Mouse (Mus musculus) lung, postnatal 25 days (tissue): ENCODE results near the gene Fam110a.

Source experiments
- DNase-seq: peaks from one replicate; pipeline ENCODE4 v3.0.0; 2022; ENCODE audit warnings: low spot score

The Fam110a gene

GRCm38 (mm10) chr2:151970191-151971172 is 9.5 kb downstream of the Fam110a start:
- peak; percentile 95 for DNase-seq

DNA sequence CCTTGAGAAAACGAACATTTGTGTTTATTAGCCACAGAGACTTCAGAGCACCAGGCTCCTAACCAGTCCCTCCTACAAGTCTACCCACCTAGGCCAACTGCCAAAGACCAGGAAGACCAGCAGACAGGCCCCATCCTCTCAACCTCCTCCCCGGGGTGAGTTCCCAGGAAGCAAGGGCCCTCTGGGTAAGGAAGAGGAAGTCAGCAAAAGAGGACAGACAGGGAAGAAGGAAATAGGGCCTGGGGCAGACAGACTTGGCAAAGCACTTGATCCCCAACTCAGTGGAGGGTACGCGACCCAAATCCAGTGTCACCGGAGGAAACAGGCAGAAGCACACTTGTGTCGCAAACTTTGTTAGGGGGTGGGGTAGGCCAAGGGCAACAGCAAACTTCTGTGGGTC is 10.6 kb downstream of the Fam110a start:
- no peak for DNase-seq

DNA sequence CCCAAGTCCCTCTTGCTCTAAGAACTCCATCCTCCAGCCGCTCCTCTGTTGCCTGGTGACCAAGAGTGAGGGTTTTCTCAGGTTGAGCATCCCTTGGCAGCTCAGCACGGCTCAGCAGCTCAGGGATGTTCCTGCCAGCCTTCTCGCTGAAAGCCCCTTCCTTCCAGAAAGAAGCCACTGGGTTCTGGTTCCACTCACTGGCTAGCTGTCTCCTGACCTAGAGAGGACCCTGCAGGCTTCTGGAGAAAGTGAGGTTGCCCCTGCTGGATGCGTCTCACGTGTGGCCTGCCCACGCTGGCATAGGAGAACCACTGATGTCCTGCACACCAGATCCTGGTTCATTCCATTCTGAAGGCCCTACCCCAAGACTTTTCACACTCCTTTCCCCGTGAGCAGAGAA is 11.0 kb downstream of the Fam110a start:
- DNase-seq, result no peak

GRCm38 (mm10) chr2:151968451-151968850 is 11.6 kb downstream of the Fam110a start:
- DNase-seq, result no peak

GRCm38 (mm10) chr2:151967792-151968191 is 12.2 kb downstream of the Fam110a start:
- DNase-seq, result no peak

GRCm38 (mm10) chr2:151967176-151967750 is 12.8 kb downstream of the Fam110a start:
- no peak for DNase-seq

GRCm38 (mm10) chr2:151964052-151964451 is 16.0 kb downstream of the Fam110a start:
- no peak for DNase-seq

DNA sequence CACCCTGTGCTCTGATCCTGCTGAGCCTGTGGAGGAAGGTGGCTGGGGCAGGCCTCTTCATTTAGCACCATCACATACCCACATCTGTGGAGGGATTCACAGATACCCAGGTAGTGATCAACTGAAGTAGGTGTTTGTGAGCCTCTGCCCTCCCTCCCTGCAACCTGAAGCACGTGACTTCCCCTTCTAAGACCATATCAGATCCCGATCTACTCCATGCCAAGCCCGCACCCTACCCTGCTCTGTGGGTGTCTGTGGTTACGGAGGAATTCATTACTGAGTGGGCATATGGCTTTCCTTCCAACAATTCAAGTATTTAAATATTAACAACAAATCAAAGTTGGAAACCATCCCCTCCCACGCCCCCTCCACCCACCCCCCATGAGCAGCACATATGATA is 16.7 kb downstream of the Fam110a start:
- no peak for DNase-seq

GRCm38 (mm10) chr2:151962474-151962873 is 17.5 kb downstream of the Fam110a start:
- peak; percentile 91 for DNase-seq

DNA sequence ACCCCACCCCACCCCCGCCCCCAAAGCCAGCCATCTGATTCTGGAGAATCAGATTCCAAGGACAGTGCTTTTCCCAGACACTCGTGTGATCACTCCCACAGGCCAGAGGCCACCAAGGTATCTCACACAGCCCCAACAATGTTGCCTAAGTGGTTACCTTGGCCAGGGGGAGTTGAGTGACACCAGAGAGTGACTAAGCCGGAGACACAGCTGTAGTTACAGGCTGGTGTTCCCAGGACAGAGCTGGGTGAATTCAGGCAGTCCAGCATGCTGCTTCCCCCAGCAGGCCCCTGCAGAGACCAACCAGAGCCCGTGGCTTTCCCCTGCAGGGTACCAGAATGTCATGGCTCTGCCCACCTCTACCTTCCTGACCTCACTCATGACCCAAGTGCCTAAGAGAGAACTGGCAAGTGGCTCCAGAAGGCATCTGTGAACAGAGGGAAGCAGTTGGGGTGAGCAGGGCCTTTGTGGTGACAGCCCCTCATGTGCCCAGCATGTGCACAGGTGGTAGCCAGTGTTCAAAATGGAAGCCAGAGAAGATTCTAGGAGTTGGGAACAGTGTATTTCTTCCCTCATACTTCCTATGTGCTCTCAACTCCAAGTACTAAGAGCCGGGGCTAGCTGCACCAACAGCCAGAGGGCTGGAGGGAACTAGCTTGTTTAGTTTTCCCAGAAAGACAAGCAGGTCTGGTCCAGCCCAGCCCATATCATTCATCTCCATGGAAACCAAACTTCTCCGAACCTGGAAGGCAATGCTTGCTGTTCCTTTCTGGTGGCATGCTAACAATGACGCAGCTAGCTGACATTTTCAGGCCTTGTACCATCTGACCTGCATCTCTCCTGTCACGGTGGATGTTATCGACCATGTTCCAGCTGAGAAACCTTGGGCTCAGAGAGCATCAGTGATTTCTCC is 18.5 kb downstream of the Fam110a start:
- peak; percentile 54 for DNase-seq

- peak; percentile 84 for DNase-seq
Observed at GRCm38 (mm10) chr2:151959274-151959673, 20.7 kb downstream of the Fam110a start.

DNA sequence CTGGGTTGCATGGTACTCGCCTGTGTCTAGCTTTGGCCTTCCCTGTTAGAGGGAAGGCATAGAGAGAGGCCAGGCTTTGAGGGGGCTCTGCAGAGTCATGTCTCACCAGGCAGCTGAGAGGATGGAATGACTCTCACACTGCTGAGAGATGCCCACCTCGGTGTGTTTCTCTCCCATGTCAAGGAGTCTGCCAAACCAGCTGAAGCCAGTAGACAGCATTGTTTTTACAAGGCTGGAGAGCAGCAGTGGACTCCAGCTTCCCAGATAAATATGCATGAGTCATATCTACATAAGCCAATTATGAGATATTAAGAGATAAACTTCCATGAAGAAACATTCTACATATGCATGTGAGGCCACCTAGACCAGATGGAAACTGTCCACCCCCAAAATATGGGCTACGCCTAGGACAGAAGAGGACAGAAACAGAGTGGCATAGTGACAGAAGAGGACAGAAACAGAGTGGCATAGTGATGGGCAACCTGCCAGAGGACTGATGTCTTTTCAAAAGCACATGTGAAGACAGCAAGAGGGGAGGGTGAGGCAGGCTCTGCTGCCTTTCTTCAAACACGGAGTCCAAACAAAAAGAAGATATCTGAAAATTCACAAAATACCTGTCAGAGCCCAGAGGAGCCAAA is 23.4 kb downstream of the Fam110a start:
- no peak for DNase-seq

- no peak for DNase-seq
Observed at GRCm38 (mm10) chr2:151953665-151954064, 26.4 kb downstream of the Fam110a start.

DNA sequence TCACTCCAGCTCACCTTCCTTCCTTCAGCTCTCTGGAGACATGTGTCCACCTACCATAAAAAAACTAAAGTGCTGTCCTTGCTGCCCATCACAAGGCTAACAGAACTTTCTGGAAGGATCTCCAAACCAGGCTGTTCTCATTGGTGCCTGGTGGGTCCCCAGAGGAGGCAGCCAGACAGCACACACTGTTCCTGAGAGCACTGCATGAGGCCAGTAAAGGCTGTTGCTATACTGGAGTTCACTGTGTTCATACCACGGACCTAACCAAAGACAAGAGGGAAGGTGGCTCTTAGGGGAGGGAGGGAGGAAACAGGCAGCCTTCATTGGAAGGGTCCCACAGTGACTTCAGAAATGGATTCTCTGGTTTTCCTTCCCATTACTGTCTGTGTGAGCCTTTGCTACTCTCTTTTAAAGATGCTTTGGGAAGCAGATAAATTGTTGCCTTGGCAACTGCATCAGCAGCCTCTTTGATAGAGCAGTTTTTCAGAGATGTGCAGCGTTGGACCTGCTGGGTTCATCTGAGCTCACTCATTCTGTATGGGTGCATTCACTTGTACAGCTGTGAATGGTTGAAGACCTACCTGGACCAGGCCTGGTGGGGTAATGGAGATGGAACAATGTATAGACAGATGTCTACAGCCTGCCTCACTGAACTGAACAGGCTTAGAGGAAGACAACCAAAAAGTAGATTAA is 30.8 kb downstream of the Fam110a start:
- no peak for DNase-seq

DNA sequence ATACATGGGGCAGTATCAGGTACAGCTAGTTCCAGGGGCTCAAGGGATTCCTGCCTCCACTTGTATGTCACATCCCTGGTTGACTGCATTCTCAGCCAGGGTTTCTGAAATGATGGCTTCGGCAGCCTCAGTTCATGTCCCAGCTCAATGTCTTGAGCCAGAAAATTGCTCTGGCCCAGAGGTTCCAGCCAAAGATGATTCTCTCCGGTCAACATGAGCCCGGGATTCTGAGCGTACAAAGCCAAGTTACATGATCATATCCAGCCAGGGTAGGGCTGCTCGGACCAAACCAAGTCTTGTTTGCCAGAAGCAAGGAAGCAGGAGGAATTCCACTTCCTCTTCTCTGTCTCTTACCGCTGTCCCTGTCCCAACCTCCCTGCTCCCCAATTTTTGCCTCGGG is 31.7 kb downstream of the Fam110a start:
- DNase-seq, result no peak

- DNase-seq, result no peak
Observed at GRCm38 (mm10) chr2:151947617-151948016, 32.4 kb downstream of the Fam110a start.

DNA sequence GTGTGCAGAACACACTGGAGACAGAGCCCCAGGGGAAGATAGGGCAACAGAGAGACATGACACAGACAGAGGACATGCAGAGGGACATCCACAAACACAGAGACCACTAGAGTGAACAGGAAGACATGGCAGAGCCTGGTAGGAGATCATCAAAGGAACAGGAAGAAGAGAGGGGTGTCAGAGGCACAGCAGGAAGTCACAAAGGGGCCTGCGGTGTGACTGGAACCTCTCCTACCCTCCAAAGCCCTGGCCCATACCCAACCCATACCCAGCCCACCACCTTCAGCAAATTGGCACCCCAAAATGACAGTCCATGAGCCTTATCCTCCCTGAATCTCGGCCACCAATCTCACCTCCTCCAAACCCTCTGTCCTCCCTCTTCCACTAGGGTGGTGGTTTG is 35.9 kb downstream of the Fam110a start:
- no peak for DNase-seq

- peak; percentile 70 for DNase-seq
Observed at GRCm38 (mm10) chr2:151941269-151941668, 38.8 kb downstream of the Fam110a start.

GRCm38 (mm10) chr2:151939651-151940420 is 40.2 kb downstream of the Fam110a start:
- no peak for DNase-seq

DNA sequence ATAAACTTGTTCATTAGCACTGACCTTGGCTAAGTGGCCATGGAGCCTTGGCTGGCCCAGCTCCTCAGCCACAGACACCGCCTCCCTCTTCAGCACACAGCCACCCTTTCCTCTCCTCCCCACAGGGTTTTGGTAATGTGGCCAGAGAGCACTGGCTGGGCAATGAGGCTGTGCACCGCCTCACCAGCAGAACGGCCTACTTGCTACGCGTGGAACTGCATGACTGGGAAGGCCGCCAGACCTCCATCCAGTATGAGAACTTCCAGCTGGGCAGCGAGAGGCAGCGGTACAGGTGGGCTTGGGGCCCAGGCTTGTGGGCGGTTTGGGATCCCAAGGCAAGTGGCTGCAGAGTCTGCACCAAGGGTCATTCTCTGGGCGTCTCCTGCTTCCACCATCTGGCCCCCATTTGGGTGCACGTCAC is 41.2 kb downstream of the Fam110a start:
- peak; percentile 43 for DNase-seq
